Mouse (Mus musculus) MEL (cell line): ENCODE measurements at regions not wholly inside any gene's neighbourhood (a gene's known extent, or its start where the extent isn't known, plus 50 kb on each side); places are given as distances from the start of the nearest gene placed in this dataset.

Experiments
- DNase-seq: peaks from one replicate; pipeline ENCODE4 v3.0.0; 2011; ENCODE audit warnings: low read depth, low spot score
- H3K27ac ChIP-seq: 2 replicates; pipeline ENCODE4 v1.5.1; 2012; ENCODE audit warnings: low read depth, mild to moderate bottlenecking, control low read depth, low read length, moderate library complexity; ENCODE audit not compliant: control insufficient read depth
- H3K27me3 ChIP-seq, 2 experiments: fragments of 150-350 bp in 1 of 2; sonication (generic) in 1 of 2; 2 replicates each; pipeline ENCODE4 v1.6.1; 2012; ENCODE audit warnings: low read length in 2 of 2, mild to moderate bottlenecking in 2 of 2, improper control_type of control experiment in 1 of 2, moderate library complexity in 1 of 2; ENCODE audit not compliant: insufficient read depth in 2 of 2, control insufficient read depth in 1 of 2
- H3K36me3 ChIP-seq, 2 experiments: 2 replicates each; pipeline ENCODE4 v1.6.1; 2012 to 2014; ENCODE audit warnings: low read length in 2 of 2, improper control_type of control experiment in 1 of 2, inconsistent platforms in 1 of 2, mild to moderate bottlenecking in 1 of 2; ENCODE audit not compliant: insufficient read depth in 2 of 2, control insufficient read depth in 1 of 2
- H3K4me1 ChIP-seq, 2 experiments: fragments of 150-350 bp in 1 of 2; sonication (generic) in 1 of 2; 2 replicates each; pipeline ENCODE4 v1.6.1; 2012; ENCODE audit warnings: low read length in 2 of 2, improper control_type of control experiment in 1 of 2, mild to moderate bottlenecking in 1 of 2; ENCODE audit not compliant: insufficient read depth in 2 of 2, control insufficient read depth in 1 of 2
- H3K4me3 ChIP-seq, 2 experiments: fragments of 150-350 bp in 1 of 2; sonication (generic) in 1 of 2; 2 replicates each; pipeline ENCODE4 v1.5.1; 2012; ENCODE audit warnings: low read depth in 2 of 2, low read length in 2 of 2, mild to moderate bottlenecking in 2 of 2, moderate library complexity in 2 of 2, control low read depth in 1 of 2, improper control_type of control experiment in 1 of 2; ENCODE audit not compliant: control insufficient read depth in 1 of 2, insufficient read depth in 1 of 2
- H3K79me2 ChIP-seq: 2 replicates; pipeline ENCODE4 v1.6.1; 2012; ENCODE audit warnings: mild to moderate bottlenecking, low read length, moderate library complexity; ENCODE audit not compliant: control insufficient read depth, poor library complexity, insufficient read depth
- H3K9ac ChIP-seq: 2 replicates; pipeline ENCODE4 v1.6.1; 2012; ENCODE audit warnings: low read depth, mild to moderate bottlenecking, control low read depth, low read length, moderate library complexity; ENCODE audit not compliant: control insufficient read depth, poor library complexity, severe bottlenecking
- H3K9me3 ChIP-seq: fragments of 150-350 bp; sonication (generic); replicated peaks from 2 replicates; pipeline ENCODE4 v1.6.1; 2012; ENCODE audit warnings: mild to moderate bottlenecking, low read length, improper control_type of control experiment, moderate library complexity; ENCODE audit not compliant: insufficient read depth
- BHLHE40 ChIP-seq: IDR thresholded peaks from 2 replicates; pipeline ENCODE4 v1.6.1; 2012; ENCODE audit warnings: low read depth, mild to moderate bottlenecking, inconsistent platforms, low read length, improper control_type of control experiment, borderline replicate concordance
- CHD1 ChIP-seq: IDR thresholded peaks from 2 replicates; pipeline ENCODE4 v1.6.1; 2012; ENCODE audit warnings: low read depth, mild to moderate bottlenecking, inconsistent platforms, low read length, improper control_type of control experiment
- CHD2 ChIP-seq: IDR thresholded peaks from 2 replicates; pipeline ENCODE4 v1.6.1; 2011; ENCODE audit warnings: low read length, improper control_type of control experiment
- CTCF ChIP-seq, 3 experiments: IDR thresholded peaks in 2 of 3; conservative IDR thresholded peaks in 1 of 3; 2 replicates each; pipeline ENCODE4 v1.5.1; 2011 to 2012; ENCODE audit warnings: low read length in 3 of 3, low read depth in 2 of 3, mild to moderate bottlenecking in 2 of 3, improper control_type of control experiment in 1 of 3, inconsistent platforms in 1 of 3, mixed read lengths in 1 of 3, moderate library complexity in 1 of 3; ENCODE audit not compliant: control insufficient read depth in 1 of 3, insufficient read depth in 1 of 3, poor library complexity in 1 of 3, severe bottlenecking in 1 of 3
- E2F4 ChIP-seq: IDR thresholded peaks from 2 replicates; pipeline ENCODE4 v1.6.1; 2011; ENCODE audit warnings: low read depth, low read length, improper control_type of control experiment, borderline replicate concordance
- ELF1 ChIP-seq: IDR thresholded peaks from 2 replicates; pipeline ENCODE4 v1.6.1; 2014; ENCODE audit warnings: low read depth, mild to moderate bottlenecking, inconsistent platforms, low read length, improper control_type of control experiment, moderate library complexity
- ETS1 ChIP-seq: IDR thresholded peaks from 2 replicates; pipeline ENCODE4 v1.6.1; 2012; ENCODE audit warnings: low read depth, mild to moderate bottlenecking, inconsistent platforms, low read length, improper control_type of control experiment, moderate library complexity
- GABPA ChIP-seq: IDR thresholded peaks from 2 replicates; pipeline ENCODE4 v1.6.1; 2012; ENCODE audit warnings: low read depth, mild to moderate bottlenecking, inconsistent platforms, low read length, improper control_type of control experiment, moderate library complexity
- GATA1 ChIP-seq: IDR thresholded peaks from 2 replicates; pipeline ENCODE4 v1.6.1; 2011; ENCODE audit warnings: low read depth, low read length, improper control_type of control experiment
- HCFC1 ChIP-seq: IDR thresholded peaks from 2 replicates; pipeline ENCODE4 v1.6.1; 2012; ENCODE audit warnings: low read depth, mild to moderate bottlenecking, inconsistent platforms, low read length, improper control_type of control experiment, moderate library complexity
- JUND ChIP-seq: IDR thresholded peaks from 2 replicates; pipeline ENCODE4 v1.6.1; 2011; ENCODE audit warnings: low read depth, mild to moderate bottlenecking, improper control_type of control experiment, low read length
- MAZ ChIP-seq: IDR thresholded peaks from 2 replicates; pipeline ENCODE4 v1.6.1; 2012; ENCODE audit warnings: low read depth, mild to moderate bottlenecking, inconsistent platforms, low read length, improper control_type of control experiment
- MEF2A ChIP-seq: IDR thresholded peaks from 2 replicates; pipeline ENCODE4 v1.6.1; 2014; ENCODE audit warnings: low read depth, mild to moderate bottlenecking, inconsistent platforms, low read length, improper control_type of control experiment; ENCODE audit not compliant: poor library complexity, insufficient replicate concordance, severe bottlenecking; ENCODE audit errors: extremely low read depth
- MXI1 ChIP-seq: IDR thresholded peaks from 2 replicates; pipeline ENCODE4 v1.6.1; 2011; ENCODE audit warnings: mild to moderate bottlenecking, low read depth, low read length, improper control_type of control experiment
- MYC ChIP-seq: IDR thresholded peaks from 2 replicates; pipeline ENCODE4 v1.6.1; 2011; ENCODE audit warnings: low read depth, mild to moderate bottlenecking, low read length, improper control_type of control experiment, moderate library complexity
- POLR2AphosphoS5 ChIP-seq: IDR thresholded peaks from 2 replicates; pipeline ENCODE4 v1.6.1; 2012; ENCODE audit warnings: low read depth, borderline replicate concordance, mild to moderate bottlenecking, inconsistent platforms, low read length, moderate library complexity, mixed read lengths
- RAD21 ChIP-seq: IDR thresholded peaks from 2 replicates; pipeline ENCODE4 v1.6.1; 2011; ENCODE audit warnings: mild to moderate bottlenecking, low read depth, low read length, improper control_type of control experiment
- SIN3A ChIP-seq: IDR thresholded peaks from 2 replicates; pipeline ENCODE4 v1.6.1; 2012; ENCODE audit warnings: low read length, improper control_type of control experiment, inconsistent platforms
- SMC3 ChIP-seq: IDR thresholded peaks from 2 replicates; pipeline ENCODE4 v1.6.1; 2011; ENCODE audit warnings: low read depth, low read length, improper control_type of control experiment
- TCF12 ChIP-seq: IDR thresholded peaks from 2 replicates; pipeline ENCODE4 v1.6.1; 2014; ENCODE audit warnings: low read depth, mild to moderate bottlenecking, inconsistent platforms, low read length, improper control_type of control experiment, moderate library complexity
- UBTF ChIP-seq: IDR thresholded peaks from 2 replicates; pipeline ENCODE4 v1.6.1; 2012; ENCODE audit warnings: low read depth, mild to moderate bottlenecking, inconsistent platforms, low read length, improper control_type of control experiment, moderate library complexity, borderline replicate concordance; ENCODE audit not compliant: insufficient read depth
- ZC3H11A ChIP-seq: IDR thresholded peaks from 2 replicates; pipeline ENCODE4 v1.6.1; 2012; ENCODE audit warnings: low read depth, mild to moderate bottlenecking, inconsistent platforms, low read length, improper control_type of control experiment
- ZMIZ1 ChIP-seq: IDR thresholded peaks from 2 replicates; pipeline ENCODE4 v1.6.1; 2012; ENCODE audit warnings: low read depth, mild to moderate bottlenecking, inconsistent platforms, low read length, improper control_type of control experiment, moderate library complexity

- H3K36me3 ChIP-seq: no peaks in the 10 kb centered on the region
- TF ChIP-seq BHLHE40 (no peak), UBTF (no peak), E2F4 (no peak), MYC (no peak), CTCF (IDR thresholded peaks at IDR 0.05 in 2 of 3, conservative IDR thresholded peaks at IDR 0.05 in 1 of 3; ENCODE audit: control insufficient read depth in 1 of 3, insufficient read depth in 1 of 3, low read depth in 2 of 3, low read length in 3 of 3, poor library complexity in 1 of 3, severe bottlenecking in 1 of 3) (no peak), CHD1 (no peak), GABPA (no peak), ZMIZ1 (no peak), ZC3H11A (no peak), SMC3 (no peak), HCFC1 (no peak)
Measured at GRCm38 (mm10) chr8:26484749-26485148, 365.4 kb downstream of the Gm45692 start.

DNA sequence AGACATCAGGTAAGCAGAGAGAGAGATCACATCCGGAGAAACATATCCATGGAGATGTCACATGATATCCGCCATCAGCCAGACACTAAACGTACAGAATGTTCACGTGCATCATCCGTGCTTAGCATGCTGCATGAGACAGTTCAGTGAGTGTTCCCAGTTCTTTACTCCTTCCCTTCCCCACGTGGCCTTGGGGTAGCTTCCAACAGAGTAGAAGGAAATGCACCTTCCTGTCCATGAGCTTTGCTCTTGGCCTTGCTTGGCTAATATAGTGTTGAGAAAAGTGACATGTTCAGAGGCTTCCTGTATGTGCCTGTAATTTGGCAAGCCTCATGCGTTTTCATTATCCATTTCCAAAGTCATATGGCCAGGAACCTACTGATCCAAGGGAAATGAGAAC lies 368.5 kb downstream of the Gm45692 start:
- no peak for DNase-seq

More at GRCm38 (mm10) chr8:26484749-26485148, 365.4 kb downstream of the Gm45692 start:
- H3K79me2 ChIP-seq: no peaks in the 10 kb centered on the region
- no peak overlapping the region for H3K4me3 ChIP-seq
- H3K9ac ChIP-seq: no peak overlapping the region
- no peaks in the 10 kb centered on the region for H3K9me3 ChIP-seq
- no peaks in the 10 kb centered on the region for H3K4me1 ChIP-seq
- H3K27me3 ChIP-seq: no peaks in the 10 kb centered on the region
- DNase-seq: no peak
- no peak overlapping the region for H3K27ac ChIP-seq

More for the DNA sequence above, 368.5 kb downstream of the Gm45692 start:
- H3K36me3 ChIP-seq: no peaks in the 10 kb centered on the region
- no peak for TF ChIP-seq HCFC1
- no peak for TF ChIP-seq POLR2AphosphoS5
- TF ChIP-seq CHD2: no peak
- no peak for TF ChIP-seq MEF2A
- TF ChIP-seq CHD1: no peak
- no peak for TF ChIP-seq RAD21
- TF ChIP-seq SMC3: no peak
- no peak for TF ChIP-seq TCF12
- no peak for TF ChIP-seq E2F4
- no peak for TF ChIP-seq MAZ
- TF ChIP-seq ELF1: no peak
- TF ChIP-seq CTCF (IDR thresholded peaks at IDR 0.05 in 2 of 3, conservative IDR thresholded peaks at IDR 0.05 in 1 of 3; ENCODE audit: control insufficient read depth in 1 of 3, insufficient read depth in 1 of 3, low read depth in 2 of 3, low read length in 3 of 3, poor library complexity in 1 of 3, severe bottlenecking in 1 of 3): no peak
- no peak for TF ChIP-seq SIN3A
- no peak for TF ChIP-seq JUND
- TF ChIP-seq GATA1: no peak
- no peak for TF ChIP-seq MXI1
- no peak for TF ChIP-seq ETS1
- no peaks in the 10 kb centered on the region for H3K9me3 ChIP-seq
- H3K9ac ChIP-seq: no peak overlapping the region
- no peaks in the 10 kb centered on the region for H3K4me1 ChIP-seq
- no peak overlapping the region for H3K27ac ChIP-seq
- H3K27me3 ChIP-seq: no peaks in the 10 kb centered on the region
- no peak overlapping the region for H3K4me3 ChIP-seq
- H3K79me2 ChIP-seq: no peaks in the 10 kb centered on the region
